Mouse (Mus musculus): ENCODE measurements at regions not wholly inside any gene's neighbourhood (a gene's known extent, or its start where the extent isn't known, plus 50 kb on each side); places are given as distances from the start of the nearest gene placed in this dataset.

GRCm38 (mm10) chr10:21711866-21712265 lies 118.9 kb downstream of the 1700020N01Rik start:
- no peaks in the 10 kb centered on the region for H3K36me3 ChIP-seq (ENCODE audit: control insufficient read depth, insufficient read depth, low read length)
- H3K4me3 ChIP-seq (ENCODE audit: low read depth, low read length) = no peak overlapping the region
- DNase-seq (ENCODE audit: low spot score) = no peak
- H3K9ac ChIP-seq (ENCODE audit: low read depth, low read length) = no peak overlapping the region
- 0 out of 2 replicates have a peak, but pooled peaks cover 2% of the 10 kb centered on the region for H3K9me3 ChIP-seq (ENCODE audit: control insufficient read depth, low read length)
- 60% methylated on average over 7 of the region's 7 CpGs for WGBS
- no peak overlapping the region for H3K4me2 ChIP-seq
- no peak overlapping the region for H3K27ac ChIP-seq (ENCODE audit: low read depth, low read length)
- H3K4me1 ChIP-seq (replicated peaks; ENCODE audit: control insufficient read depth, insufficient read depth, low read length) = no peaks in the 10 kb centered on the region; the same call in 1 of the 2 replicates
- ATAC-seq (replicated peaks; ENCODE audit: low FRiP score) = no peak
- no peaks in the 10 kb centered on the region for H3K27me3 ChIP-seq (replicated peaks; ENCODE audit: control insufficient read depth, insufficient read depth, low read length)

- DNase-seq (ENCODE audit: low spot score) = no peak
- WGBS = 67% methylated on average over 3 of the region's 3 CpGs
These were observed 119.9 kb downstream of the 1700020N01Rik start for GRCm38 (mm10) chr10:21712828-21713227.

GRCm38 (mm10) chr10:21715436-21715835 lies 122.5 kb downstream of the 1700020N01Rik start:
- Histone ChIP-seq H3K4me3 (ENCODE audit: low read depth, low read length) (no peak overlapping the region), H3K27me3 (replicated peaks; ENCODE audit: control insufficient read depth, insufficient read depth, low read length) (no peaks in the 10 kb centered on the region)
- ATAC-seq (replicated peaks; ENCODE audit: low FRiP score) = no peak

More at GRCm38 (mm10) chr10:21712828-21713227, 119.9 kb downstream of the 1700020N01Rik start:
- H3K9me3 ChIP-seq (ENCODE audit: control insufficient read depth, low read length) = 0 out of 2 replicates have a peak, but pooled peaks cover 2% of the 10 kb centered on the region
- no peaks in the 10 kb centered on the region for H3K36me3 ChIP-seq (ENCODE audit: control insufficient read depth, insufficient read depth, low read length)
- no peak overlapping the region for H3K27ac ChIP-seq (ENCODE audit: low read depth, low read length)
- ATAC-seq (replicated peaks; ENCODE audit: low FRiP score) = no peak
- no peaks in the 10 kb centered on the region for H3K27me3 ChIP-seq (replicated peaks; ENCODE audit: control insufficient read depth, insufficient read depth, low read length)
- no peak overlapping the region for H3K9ac ChIP-seq (ENCODE audit: low read depth, low read length)
- H3K4me3 ChIP-seq (ENCODE audit: low read depth, low read length) = no peak overlapping the region
- H3K4me1 ChIP-seq (replicated peaks; ENCODE audit: control insufficient read depth, insufficient read depth, low read length) = no peaks in the 10 kb centered on the region; the same call in 1 of the 2 replicates
- no peak overlapping the region for H3K4me2 ChIP-seq

GRCm38 (mm10) chr10:21718189-21718588 lies 125.2 kb downstream of the 1700020N01Rik start:
- no peaks in the 10 kb centered on the region for H3K36me3 ChIP-seq (ENCODE audit: control insufficient read depth, insufficient read depth, low read length)
- DNase-seq (ENCODE audit: low spot score) (no peak), ATAC-seq (replicated peaks; ENCODE audit: low FRiP score) (no peak)
- WGBS = 71% methylated on average over 4 of the region's 4 CpGs
- no peaks in the 10 kb centered on the region for H3K27me3 ChIP-seq (replicated peaks; ENCODE audit: control insufficient read depth, insufficient read depth, low read length)
- H3K9ac ChIP-seq (ENCODE audit: low read depth, low read length) = no peak overlapping the region
- H3K27ac ChIP-seq (ENCODE audit: low read depth, low read length) = no peak overlapping the region
- no peaks in the 10 kb centered on the region for H3K9me3 ChIP-seq (ENCODE audit: control insufficient read depth, low read length)
- no peak overlapping the region for H3K4me2 ChIP-seq
- no peak overlapping the region for H3K4me3 ChIP-seq (ENCODE audit: low read depth, low read length)
- H3K4me1 ChIP-seq (replicated peaks; ENCODE audit: control insufficient read depth, insufficient read depth, low read length) = no peaks in the 10 kb centered on the region

More at GRCm38 (mm10) chr10:21715436-21715835, 122.5 kb downstream of the 1700020N01Rik start:
- no peaks in the 10 kb centered on the region for H3K36me3 ChIP-seq (ENCODE audit: control insufficient read depth, insufficient read depth, low read length)
- no peaks in the 10 kb centered on the region; the same call in 1 of the 2 replicates for H3K4me1 ChIP-seq (replicated peaks; ENCODE audit: control insufficient read depth, insufficient read depth, low read length)
- H3K4me2 ChIP-seq = no peak overlapping the region
- H3K27ac ChIP-seq (ENCODE audit: low read depth, low read length) = no peak overlapping the region
- WGBS = 89% methylated on average over 3 of the region's 3 CpGs
- H3K9ac ChIP-seq (ENCODE audit: low read depth, low read length) = no peak overlapping the region
- H3K9me3 ChIP-seq (ENCODE audit: control insufficient read depth, low read length) = no peaks in the 10 kb centered on the region
- no peak for DNase-seq (ENCODE audit: low spot score)

- Histone ChIP-seq H3K4me3 (ENCODE audit: low read depth, low read length) (no peak overlapping the region), H3K9me3 (ENCODE audit: control insufficient read depth, low read length) (no peaks in the 10 kb centered on the region), H3K9ac (ENCODE audit: low read depth, low read length) (no peak overlapping the region), H3K4me1 (replicated peaks; ENCODE audit: control insufficient read depth, insufficient read depth, low read length) (no peaks in the 10 kb centered on the region), H3K27me3 (replicated peaks; ENCODE audit: control insufficient read depth, insufficient read depth, low read length) (no peaks in the 10 kb centered on the region), H3K27ac (ENCODE audit: low read depth, low read length) (no peak overlapping the region), H3K36me3 (ENCODE audit: control insufficient read depth, insufficient read depth, low read length) (no peaks in the 10 kb centered on the region), H3K4me2 (no peak overlapping the region)
- WGBS = 78% methylated on average over 3 of the region's 3 CpGs
- DNase-seq (ENCODE audit: low spot score) (no peak), ATAC-seq (replicated peaks; ENCODE audit: low FRiP score) (no peak)
These were observed 131.4 kb downstream of the 1700020N01Rik start for GRCm38 (mm10) chr10:21724351-21724750.

GRCm38 (mm10) chr10:21724999-21725398 lies 132.1 kb downstream of the 1700020N01Rik start:
- Histone ChIP-seq H3K36me3 (ENCODE audit: control insufficient read depth, insufficient read depth, low read length) (no peaks in the 10 kb centered on the region), H3K4me1 (replicated peaks; ENCODE audit: control insufficient read depth, insufficient read depth, low read length) (no peaks in the 10 kb centered on the region), H3K27ac (ENCODE audit: low read depth, low read length) (no peak overlapping the region), H3K9me3 (ENCODE audit: control insufficient read depth, low read length) (no peaks in the 10 kb centered on the region), H3K4me3 (ENCODE audit: low read depth, low read length) (no peak overlapping the region), H3K27me3 (replicated peaks; ENCODE audit: control insufficient read depth, insufficient read depth, low read length) (no peaks in the 10 kb centered on the region), H3K4me2 (no peak overlapping the region), H3K9ac (ENCODE audit: low read depth, low read length) (no peak overlapping the region)
- WGBS = 82% methylated on average over 3 of the region's 3 CpGs
- DNase-seq (ENCODE audit: low spot score) (no peak), ATAC-seq (replicated peaks; ENCODE audit: low FRiP score) (no peak)

GRCm38 (mm10) chr10:21740256-21740655 lies 141.7 kb upstream of the Sgk1 start:
- Histone ChIP-seq H3K36me3 (ENCODE audit: control insufficient read depth, insufficient read depth, low read length) (no peaks in the 10 kb centered on the region), H3K4me3 (ENCODE audit: low read depth, low read length) (no peak overlapping the region), H3K9me3 (ENCODE audit: control insufficient read depth, low read length) (no peaks in the 10 kb centered on the region), H3K27ac (ENCODE audit: low read depth, low read length) (no peak overlapping the region), H3K4me2 (no peak overlapping the region), H3K9ac (ENCODE audit: low read depth, low read length) (no peak overlapping the region), H3K27me3 (replicated peaks; ENCODE audit: control insufficient read depth, insufficient read depth, low read length) (no peaks in the 10 kb centered on the region), H3K4me1 (replicated peaks; ENCODE audit: control insufficient read depth, insufficient read depth, low read length) (no peaks in the 10 kb centered on the region)
- ATAC-seq (replicated peaks; ENCODE audit: low FRiP score) = no peak
- no peak for DNase-seq (ENCODE audit: low spot score)
- WGBS = 60% methylated on average over 5 of the region's 5 CpGs

- DNase-seq (ENCODE audit: low spot score) (no peak), ATAC-seq (replicated peaks; ENCODE audit: low FRiP score) (no peak)
- H3K9ac ChIP-seq (ENCODE audit: low read depth, low read length) = no peak overlapping the region
- H3K4me1 ChIP-seq (replicated peaks; ENCODE audit: control insufficient read depth, insufficient read depth, low read length) = no peaks in the 10 kb centered on the region
- no peaks in the 10 kb centered on the region for H3K36me3 ChIP-seq (ENCODE audit: control insufficient read depth, insufficient read depth, low read length)
- no peak overlapping the region for H3K4me2 ChIP-seq
- WGBS = 80% methylated on average over 8 of the region's 8 CpGs
- H3K27ac ChIP-seq (ENCODE audit: low read depth, low read length) = no peak overlapping the region
- no peak overlapping the region for H3K4me3 ChIP-seq (ENCODE audit: low read depth, low read length)
- no peaks in the 10 kb centered on the region for H3K9me3 ChIP-seq (ENCODE audit: control insufficient read depth, low read length)
- H3K27me3 ChIP-seq (replicated peaks; ENCODE audit: control insufficient read depth, insufficient read depth, low read length) = 0 out of 2 replicates have a peak, but pooled peaks cover under 1% of the 10 kb centered on the region
These were observed 140.4 kb upstream of the Sgk1 start for GRCm38 (mm10) chr10:21741575-21741974.

- H3K4me1 ChIP-seq (replicated peaks; ENCODE audit: control insufficient read depth, insufficient read depth, low read length) = no peaks in the 10 kb centered on the region
- DNase-seq (ENCODE audit: low spot score) (no peak), ATAC-seq (replicated peaks; ENCODE audit: low FRiP score) (no peak)
- no peak overlapping the region for H3K4me3 ChIP-seq (ENCODE audit: low read depth, low read length)
- H3K4me2 ChIP-seq = no peak overlapping the region
- peaks cover 6% of the 10 kb centered on the region; the same call in 1 of the 2 replicates for H3K27me3 ChIP-seq (replicated peaks; ENCODE audit: control insufficient read depth, insufficient read depth, low read length)
- H3K36me3 ChIP-seq (ENCODE audit: control insufficient read depth, insufficient read depth, low read length) = no peaks in the 10 kb centered on the region
- no peak overlapping the region for H3K27ac ChIP-seq (ENCODE audit: low read depth, low read length)
- H3K9me3 ChIP-seq (ENCODE audit: control insufficient read depth, low read length) = no peaks in the 10 kb centered on the region
- no peak overlapping the region for H3K9ac ChIP-seq (ENCODE audit: low read depth, low read length)
- WGBS = 78% methylated on average over 23 of the region's 23 CpGs
These were observed 139.8 kb upstream of the Sgk1 start for GRCm38 (mm10) chr10:21741976-21742745.
